Mouse (Mus musculus) brain, embryonic 14.5 days (tissue): ENCODE measurements at regions not wholly inside any gene's neighbourhood (a gene's known extent, or its start where the extent isn't known, plus 50 kb on each side); places are given as distances from the start of the nearest gene placed in this dataset.

Experiments used
- CTCF ChIP-seq: fragments of 200-500 bp; IDR thresholded peaks from 2 replicates; pipeline ENCODE4 v1.5.1; 2012; ENCODE audit warnings: inconsistent platforms, mild to moderate bottlenecking, moderate library complexity, borderline replicate concordance; ENCODE audit not compliant: insufficient read depth, insufficient read length; ENCODE audit errors: extremely low read depth
- POLR2A ChIP-seq: fragments of 200-500 bp; IDR thresholded peaks from 2 replicates; pipeline ENCODE4 v1.6.1; 2012; ENCODE audit warnings: mild to moderate bottlenecking, inconsistent platforms, borderline replicate concordance; ENCODE audit not compliant: poor library complexity, insufficient read depth, insufficient read length, severe bottlenecking; ENCODE audit errors: extremely low read depth

- TF ChIP-seq CTCF (peak; percentile 73; the same call in 1 of the 2 replicates), POLR2A (no peak)
Measured at GRCm38 (mm10) chr12:7777220-7778055, 200.0 kb upstream of the Apob start.
